Mouse (Mus musculus): ENCODE data around the gene Slc50a1. TPM values are rescaled to one million over a fixed set of nuclear protein-coding genes. Genes with fewer than 3 reads are reported as not detected.

Gene Slc50a1
- polyA plus RNA-seq, 1 experiment from 2014 or later = 40.6 TPM

GRCm38 (mm10) chr3:89292303-89292702 lies 21.9 kb upstream of the Slc50a1 start:
- Histone ChIP-seq H3K4me1 (peaks cover 3% of the 10 kb centered on the region; the same call in 1 of the 2 replicates), H3K27me3 (no peaks in the 10 kb centered on the region), H3K9ac (replicated peaks) (no peak overlapping the region)

GRCm38 (mm10) chr3:89291874-89292273 lies 21.5 kb upstream of the Slc50a1 start:
- H3K4me1 ChIP-seq = peaks cover 3% of the 10 kb centered on the region; the same call in 1 of the 2 replicates
- no peak for ATAC-seq (replicated peaks)
- H3K4me2 ChIP-seq (replicated peaks) = no peak overlapping the region
- WGBS = 77% methylated on average over 10 of the region's 10 CpGs
- H3K27ac ChIP-seq (replicated peaks) = no peak overlapping the region
- no peaks in the 10 kb centered on the region for H3K36me3 ChIP-seq
- H3K9ac ChIP-seq (replicated peaks) = no peak overlapping the region
- H3K4me3 ChIP-seq = no peak overlapping the region
- H3K9me3 ChIP-seq = no peaks in the 10 kb centered on the region
- no peaks in the 10 kb centered on the region for H3K27me3 ChIP-seq

More at GRCm38 (mm10) chr3:89292303-89292702, 21.9 kb upstream of the Slc50a1 start:
- no peak for ATAC-seq (replicated peaks)
- H3K4me2 ChIP-seq (replicated peaks) = no peak overlapping the region
- H3K27ac ChIP-seq (replicated peaks) = no peak overlapping the region
- H3K36me3 ChIP-seq = no peaks in the 10 kb centered on the region
- no peaks in the 10 kb centered on the region for H3K9me3 ChIP-seq
- WGBS = 71% methylated on average over 5 of the region's 5 CpGs
- no peak overlapping the region for H3K4me3 ChIP-seq

- H3K27me3 ChIP-seq = no peaks in the 10 kb centered on the region
- no peak for ATAC-seq (replicated peaks)
- no peak overlapping the region for H3K9ac ChIP-seq (replicated peaks)
- H3K27ac ChIP-seq (replicated peaks) = no peak overlapping the region
- H3K4me2 ChIP-seq (replicated peaks) = no peak overlapping the region
- H3K9me3 ChIP-seq = no peaks in the 10 kb centered on the region
- 56% methylated on average over 7 of the region's 7 CpGs for WGBS
- H3K4me3 ChIP-seq = no peak overlapping the region
- no peaks in the 10 kb centered on the region for H3K4me1 ChIP-seq
- no peaks in the 10 kb centered on the region for H3K36me3 ChIP-seq
Measured at GRCm38 (mm10) chr3:89288503-89288928, 18.1 kb upstream of the Slc50a1 start.

GRCm38 (mm10) chr3:89287286-89287685 lies 16.9 kb upstream of the Slc50a1 start:
- no peak overlapping the region for H3K9ac ChIP-seq (replicated peaks)
- H3K4me2 ChIP-seq (replicated peaks) = no peak overlapping the region
- H3K4me1 ChIP-seq = peaks cover 2% of the 10 kb centered on the region
- H3K4me3 ChIP-seq = no peak overlapping the region
- H3K36me3 ChIP-seq = no peaks in the 10 kb centered on the region
- ATAC-seq (replicated peaks) = no peak
- H3K9me3 ChIP-seq = no peaks in the 10 kb centered on the region
- WGBS = 58% methylated on average over 5 of the region's 5 CpGs
- H3K27me3 ChIP-seq = no peaks in the 10 kb centered on the region
- no peak overlapping the region for H3K27ac ChIP-seq (replicated peaks)

- ATAC-seq (replicated peaks) = no peak
- peaks cover 5% of the 10 kb centered on the region; the same call in 1 of the 2 replicates for H3K27me3 ChIP-seq
- H3K4me1 ChIP-seq = peaks cover 19% of the 10 kb centered on the region
- H3K27ac ChIP-seq (replicated peaks) = no peak overlapping the region
- no peaks in the 10 kb centered on the region for H3K36me3 ChIP-seq
- WGBS = 47% methylated on average over 2 of the region's 2 CpGs
- no peak overlapping the region for H3K9ac ChIP-seq (replicated peaks)
- no peak overlapping the region for H3K4me3 ChIP-seq
- H3K9me3 ChIP-seq = no peaks in the 10 kb centered on the region
- H3K4me2 ChIP-seq (replicated peaks) = no peak overlapping the region
Measured at GRCm38 (mm10) chr3:89285526-89285925, 15.2 kb upstream of the Slc50a1 start.

- Histone ChIP-seq H3K27me3 (peaks cover 5% of the 10 kb centered on the region; the same call in 1 of the 2 replicates), H3K4me3 (no peak overlapping the region), H3K4me1 (peaks cover 32% of the 10 kb centered on the region), H3K36me3 (no peaks in the 10 kb centered on the region), H3K9ac (replicated peaks) (no peak overlapping the region), H3K9me3 (no peaks in the 10 kb centered on the region), H3K4me2 (replicated peaks) (no peak overlapping the region), H3K27ac (replicated peaks) (no peak overlapping the region)
- no peak for ATAC-seq (replicated peaks)
- WGBS = 88% methylated on average over 3 of the region's 3 CpGs
Measured at GRCm38 (mm10) chr3:89284261-89284660, 13.9 kb upstream of the Slc50a1 start.

GRCm38 (mm10) chr3:89282291-89282643 lies 11.9 kb upstream of the Slc50a1 start:
- H3K27me3 ChIP-seq = peaks cover 5% of the 10 kb centered on the region; the same call in 1 of the 2 replicates
- WGBS = 30% methylated on average over 4 of the region's 4 CpGs
- ATAC-seq (replicated peaks) = no peak
- 0 out of 2 replicates have a peak overlapping the region, but pooled peaks have one; percentile 92 for H3K4me2 ChIP-seq (replicated peaks)
- H3K4me3 ChIP-seq = no peak overlapping the region
- H3K27ac ChIP-seq (replicated peaks) = 0 out of 2 replicates have a peak overlapping the region, but pooled peaks have one; percentile 36
- H3K4me1 ChIP-seq = peaks cover 38% of the 10 kb centered on the region
- no peaks in the 10 kb centered on the region for H3K9me3 ChIP-seq
- no peaks in the 10 kb centered on the region for H3K36me3 ChIP-seq
- H3K9ac ChIP-seq (replicated peaks) = no peak overlapping the region

GRCm38 (mm10) chr3:89281579-89282290 lies 11.4 kb upstream of the Slc50a1 start:
- Histone ChIP-seq H3K27ac (replicated peaks) (0 out of 2 replicates have a peak overlapping the region, but pooled peaks have one; percentile 36), H3K9ac (replicated peaks) (peak overlapping the region; percentile 44; the same call in 1 of the 2 replicates), H3K36me3 (no peaks in the 10 kb centered on the region), H3K4me1 (peaks cover 41% of the 10 kb centered on the region), H3K27me3 (peaks cover 5% of the 10 kb centered on the region; the same call in 1 of the 2 replicates), H3K4me3 (peak overlapping the region; percentile 49), H3K9me3 (no peaks in the 10 kb centered on the region), H3K4me2 (replicated peaks) (peak overlapping the region; percentile 92)
- no peak for ATAC-seq (replicated peaks)
- WGBS = 13% methylated on average over 20 of the region's 20 CpGs

- peak; percentile 24 for ATAC-seq (replicated peaks)
- Histone ChIP-seq H3K27ac (replicated peaks) (peak within 1 kb of the TSS; percentile 53), H3K4me1 (peaks cover 41% of the 10 kb centered on the region), H3K36me3 (no peaks in the 10 kb centered on the region), H3K4me3 (peak within 1 kb of the TSS; percentile 49), H3K9ac (replicated peaks) (peak within 1 kb of the TSS; percentile 44), H3K4me2 (replicated peaks) (peak within 1 kb of the TSS; percentile 92), H3K27me3 (peaks cover 5% of the 10 kb centered on the region; the same call in 1 of the 2 replicates), H3K9me3 (no peaks in the 10 kb centered on the region)
- WGBS = under 1% methylated on average over 52 of the region's 52 CpGs
Measured at GRCm38 (mm10) chr3:89280606-89281511, 10.5 kb upstream of the Slc50a1 start, which contains the start of gene Efna1. Gene Efna1 (minus strand): TSS chr3:89281142.

GRCm38 (mm10) chr3:89280050-89280605 lies 9.8 kb upstream of the Slc50a1 start:
- H3K4me2 ChIP-seq (replicated peaks) = peak overlapping the region; percentile 92
- peak overlapping the region; percentile 44 for H3K9ac ChIP-seq (replicated peaks)
- H3K4me3 ChIP-seq = peak overlapping the region; percentile 49
- H3K36me3 ChIP-seq = no peaks in the 10 kb centered on the region
- H3K9me3 ChIP-seq = no peaks in the 10 kb centered on the region
- peaks cover 41% of the 10 kb centered on the region for H3K4me1 ChIP-seq
- H3K27me3 ChIP-seq = peaks cover 5% of the 10 kb centered on the region; the same call in 1 of the 2 replicates
- peak; percentile 23 for ATAC-seq (replicated peaks)
- peak overlapping the region; percentile 53 for H3K27ac ChIP-seq (replicated peaks)
- under 1% methylated on average over 29 of the region's 29 CpGs for WGBS

- Histone ChIP-seq H3K36me3 (no peaks in the 10 kb centered on the region), H3K4me2 (replicated peaks) (peak overlapping the region; percentile 92), H3K9me3 (no peaks in the 10 kb centered on the region), H3K4me3 (peak overlapping the region; percentile 49), H3K9ac (replicated peaks) (peak overlapping the region; percentile 44), H3K27ac (replicated peaks) (peak overlapping the region; percentile 53), H3K4me1 (peaks cover 41% of the 10 kb centered on the region), H3K27me3 (peaks cover 5% of the 10 kb centered on the region; the same call in 1 of the 2 replicates)
- 2% methylated on average over 35 of the region's 35 CpGs for WGBS
- peak; percentile 69 for ATAC-seq (replicated peaks)
Measured at GRCm38 (mm10) chr3:89279153-89279890, 9.0 kb upstream of the Slc50a1 start.

Measured in forebrain, embryonic 15.5 days (tissue).